Comparison of ENCODE assay signal across 8 mouse cellular contexts in genomic region chr10:111226508-111226907, GRCm38 (mm10).
DNase-seq lines count a peak whose midpoint lies in the region; ATAC-seq and TF ChIP-seq lines count a peak whose summit lies in the region.

No protein-coding gene starts in this region.

- no peak for TF ChIP-seq POLR2A in ES-Bruce4 (IDR thresholded peaks at IDR 0.05; ENCODE audit: insufficient read depth, low read length)

- no peak overlapping the region for H3K4me2 ChIP-seq in forebrain, embryonic 13.5 days
- H3K4me2 ChIP-seq in lung, embryonic 16.5 days (ENCODE audit: low read depth, low read length), result no peak overlapping the region

- no peak overlapping the region for H3K9ac ChIP-seq in ES-Bruce4 (ENCODE audit: low read depth, poor library complexity, severe bottlenecking)
- H3K9ac ChIP-seq in forebrain, embryonic 13.5 days, result no peak overlapping the region
- no peak overlapping the region for H3K9ac ChIP-seq in lung, embryonic 16.5 days (ENCODE audit: low read length)

- no peak overlapping the region for H3K27ac ChIP-seq in ES-Bruce4 (ENCODE audit: insufficient read depth, low read length)
- H3K27ac ChIP-seq in forebrain, embryonic 13.5 days, result no peak overlapping the region
- no peak overlapping the region for H3K27ac ChIP-seq in lung, embryonic 16.5 days (ENCODE audit: low read length)

- whole genome bisulfite sequencing in forebrain, embryonic 13.5 days, result 17% methylated on average over 3 of the region's 3 CpGs
- 18% methylated on average over 3 of the region's 3 CpGs for WGBS in lung, embryonic 16.5 days

- TF ChIP-seq EP300 in ES-Bruce4 (IDR thresholded peaks at IDR 0.05; ENCODE audit: insufficient read depth, low read depth, low read length), result no peak

- no peaks in the 10 kb centered on the region for H3K27me3 ChIP-seq in ES-Bruce4 (ENCODE audit: control insufficient read depth, insufficient read depth, low read length, poor library complexity, severe bottlenecking)
- no peaks in the 10 kb centered on the region for H3K27me3 ChIP-seq in forebrain, embryonic 13.5 days
- no peaks in the 10 kb centered on the region for H3K27me3 ChIP-seq in lung, embryonic 16.5 days (ENCODE audit: control insufficient read depth, insufficient read depth, low read depth, low read length)

- peak; percentile 82 for ATAC-seq in forebrain, embryonic 13.5 days
- ATAC-seq in lung, embryonic 16.5 days (ENCODE audit: low read depth), result peak; percentile 61; the same call in 1 of the 2 replicates

- no peaks in the 10 kb centered on the region for H3K9me3 ChIP-seq in ES-Bruce4 (replicated peaks; ENCODE audit: control insufficient read depth, insufficient read depth, low read length, poor library complexity, severe bottlenecking)
- H3K9me3 ChIP-seq in forebrain, embryonic 13.5 days (replicated peaks), result no peaks in the 10 kb centered on the region
- H3K9me3 ChIP-seq in lung, embryonic 16.5 days (ENCODE audit: control insufficient read depth, low read length), result no peaks in the 10 kb centered on the region

- H3K4me3 ChIP-seq in ES-Bruce4 (ENCODE audit: low read depth, low read length), result no peak overlapping the region
- H3K4me3 ChIP-seq in forebrain, embryonic 13.5 days, result no peak overlapping the region
- H3K4me3 ChIP-seq in lung, embryonic 16.5 days (ENCODE audit: low read length), result no peak overlapping the region

- H3K36me3 ChIP-seq in ES-Bruce4 (ENCODE audit: control insufficient read depth, insufficient read depth, low read length, poor library complexity, severe bottlenecking), result no peaks in the 10 kb centered on the region
- H3K36me3 ChIP-seq in forebrain, embryonic 13.5 days (ENCODE audit: poor library complexity, severe bottlenecking), result no peaks in the 10 kb centered on the region
- H3K36me3 ChIP-seq in lung, embryonic 16.5 days (ENCODE audit: control insufficient read depth, insufficient read depth, low read length), result no peaks in the 10 kb centered on the region

- TF ChIP-seq CTCF in ES-Bruce4 (IDR thresholded peaks at IDR 0.05; ENCODE audit: low read depth, low read length), result peak; percentile 92

- peak; percentile 82 for DNase-seq in c-Kit-positive CD71-positive TER-119-negative erythroid progenitor cells, embryonic 14.5 days (ENCODE audit: low read depth)
- DNase-seq in heart, postnatal 4 days, result peak; percentile 94
- DNase-seq in layer of hippocampus, adult 8-10 months (ENCODE audit: low spot score in 2 of 2), result peak; percentile 77 to 93
- DNase-seq in ovary, postnatal 10 days (ENCODE audit: low spot score), result peak; percentile 90
- peak; percentile 76 to 94 for DNase-seq in thymus, postnatal 10 days (ENCODE audit: low spot score in 2 of 2)

- H3K4me1 ChIP-seq in ES-Bruce4 (ENCODE audit: control insufficient read depth, insufficient read depth, low read length), result no peaks in the 10 kb centered on the region
- peaks cover 7% of the 10 kb centered on the region; the same call in 1 of the 2 replicates for H3K4me1 ChIP-seq in forebrain, embryonic 13.5 days
- no peaks in the 10 kb centered on the region; the same call in 1 of the 2 replicates for H3K4me1 ChIP-seq in lung, embryonic 16.5 days (replicated peaks; ENCODE audit: control insufficient read depth, insufficient read depth, low read length)
